Mouse (Mus musculus): ENCODE measurements around the gene Skap2. TPM values are rescaled to one million over a fixed set of nuclear protein-coding genes. Genes with fewer than 3 reads are reported as not detected.

Skap2 gene
- polyA plus RNA-seq, 1 experiment: 13.3 TPM

DNA sequence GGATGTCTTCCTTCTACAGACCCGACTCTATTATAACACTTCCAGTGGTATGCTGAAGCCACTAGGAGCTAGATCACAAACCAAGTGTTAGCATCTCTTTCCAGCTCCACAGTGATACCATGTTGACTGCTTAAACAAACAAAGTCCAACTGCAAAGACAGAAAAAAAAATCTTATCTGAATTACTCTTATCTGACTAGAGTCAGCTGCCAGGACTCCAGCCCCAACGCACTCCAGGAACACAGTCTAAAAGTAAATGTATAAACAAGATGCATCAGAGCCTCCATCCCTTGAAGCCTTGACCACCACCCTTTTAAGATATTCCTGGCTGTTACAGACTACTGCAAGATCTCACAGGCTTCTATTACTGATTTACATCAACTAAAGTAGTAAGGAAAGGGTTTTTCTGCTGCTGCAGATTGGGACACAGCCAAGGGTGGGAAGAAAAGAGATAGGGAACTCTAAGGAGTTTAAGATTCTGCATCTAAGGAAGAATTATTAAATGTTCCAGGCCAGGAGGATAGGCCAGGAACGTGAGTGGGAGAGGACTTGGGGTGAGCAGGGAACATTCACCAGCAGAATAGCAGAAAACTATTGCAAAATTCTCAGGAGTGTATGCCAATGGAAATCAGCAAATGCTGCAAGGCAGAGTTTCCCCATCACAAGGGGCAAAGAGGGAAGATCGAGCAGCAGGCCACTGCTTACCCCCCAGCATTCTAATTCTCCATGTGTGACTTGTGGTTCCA, 56.1 kb downstream of the Skap2 start:
- TF ChIP-seq MYOG (IDR thresholded peaks at IDR 0.05; ENCODE audit: control insufficient read depth, extremely low read depth, insufficient read length) (no peak), FOSL1 (IDR thresholded peaks at IDR 0.05; ENCODE audit: insufficient read depth, low read length, poor library complexity, severe bottlenecking) (no peak), USF1 (IDR thresholded peaks at IDR 0.05; ENCODE audit: low read depth) (no peak), CEBPB (IDR thresholded peaks at IDR 0.05; ENCODE audit: low read depth) (no peak), CTCF (IDR thresholded peaks at IDR 0.05; ENCODE audit: control insufficient read depth, insufficient read depth, insufficient read length) (no peak), MYOD1 (IDR thresholded peaks at IDR 0.05; ENCODE audit: control insufficient read depth, insufficient read length, low read depth) (no peak), MAX (IDR thresholded peaks at IDR 0.05) (no peak)

DNA sequence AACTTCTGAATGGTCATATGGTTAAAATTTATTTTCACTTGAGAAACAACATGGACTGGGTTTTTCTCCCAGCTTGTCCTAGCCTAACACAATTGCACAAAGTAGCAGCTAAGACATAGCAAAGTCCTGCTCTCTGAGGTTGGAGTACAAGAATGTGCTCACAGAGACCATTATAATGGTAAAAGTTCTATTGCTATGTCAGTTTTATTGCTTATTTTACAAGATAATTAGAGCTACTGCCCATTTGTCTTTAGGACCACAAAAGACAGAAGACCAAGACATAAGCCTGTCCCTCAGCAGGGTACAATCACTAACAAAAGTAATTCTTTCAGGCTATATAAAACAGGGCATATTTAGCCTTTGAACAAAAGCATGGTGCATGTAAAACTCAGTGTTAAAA, 64.7 kb downstream of the Skap2 start:
- no peaks in the 10 kb centered on the region for H3K27me3 ChIP-seq (ENCODE audit: control insufficient read depth, insufficient read depth, insufficient read length)
- TF ChIP-seq CEBPB (IDR thresholded peaks at IDR 0.05; ENCODE audit: low read depth): no peak
- no peak for TF ChIP-seq USF1 (IDR thresholded peaks at IDR 0.05; ENCODE audit: low read depth)
- TF ChIP-seq CTCF (IDR thresholded peaks at IDR 0.05; ENCODE audit: control insufficient read depth, insufficient read depth, insufficient read length): no peak
- no peak for TF ChIP-seq FOSL1 (IDR thresholded peaks at IDR 0.05; ENCODE audit: insufficient read depth, low read length, poor library complexity, severe bottlenecking)
- no peak for TF ChIP-seq MYOG (IDR thresholded peaks at IDR 0.05; ENCODE audit: control insufficient read depth, extremely low read depth, insufficient read length)
- no peak for TF ChIP-seq MAX (IDR thresholded peaks at IDR 0.05)
- no peak for TF ChIP-seq MYOD1 (IDR thresholded peaks at IDR 0.05; ENCODE audit: control insufficient read depth, insufficient read length, low read depth)
- H3K4me3 ChIP-seq (ENCODE audit: insufficient read depth, poor library complexity, severe bottlenecking): no peak overlapping the region
- H3K79me3 ChIP-seq (ENCODE audit: low read depth): no peaks in the 10 kb centered on the region
- no peak overlapping the region for H3ac ChIP-seq (ENCODE audit: control insufficient read depth, insufficient read length, low read depth)
- H3K79me2 ChIP-seq (ENCODE audit: control insufficient read depth, insufficient read depth): no peaks in the 10 kb centered on the region
- no peaks in the 10 kb centered on the region for H3K36me3 ChIP-seq (ENCODE audit: control insufficient read depth, insufficient read depth)

More for the DNA sequence above, 56.1 kb downstream of the Skap2 start:
- Histone ChIP-seq H3ac (ENCODE audit: control insufficient read depth, insufficient read length, low read depth) (no peak overlapping the region), H3K36me3 (ENCODE audit: control insufficient read depth, insufficient read depth) (no peaks in the 10 kb centered on the region), H3K79me2 (ENCODE audit: control insufficient read depth, insufficient read depth) (no peaks in the 10 kb centered on the region), H3K4me3 (ENCODE audit: insufficient read depth, poor library complexity, severe bottlenecking) (no peak overlapping the region), H3K27me3 (ENCODE audit: control insufficient read depth, insufficient read depth, insufficient read length) (no peaks in the 10 kb centered on the region), H3K79me3 (ENCODE audit: low read depth) (no peaks in the 10 kb centered on the region)

DNA sequence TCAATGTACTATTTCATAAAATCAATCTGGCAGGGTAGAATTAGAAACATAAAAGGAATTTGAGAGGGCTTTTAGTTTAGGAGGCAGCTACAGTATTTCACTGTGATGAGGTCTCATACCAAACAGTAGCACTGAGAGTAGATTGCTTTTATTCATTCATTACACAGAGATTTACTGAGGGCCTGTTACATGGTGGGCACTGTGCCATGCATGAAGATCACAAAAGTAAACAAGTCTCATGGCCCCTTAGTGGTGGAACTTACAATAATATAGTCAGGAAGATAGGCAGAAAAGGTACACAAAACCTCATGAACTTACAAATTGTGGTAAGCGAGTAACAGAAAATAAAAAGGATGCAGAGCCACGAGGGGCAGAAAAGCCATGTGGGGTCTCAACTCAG, 67.4 kb downstream of the Skap2 start:
- Histone ChIP-seq H3K4me3 (ENCODE audit: insufficient read depth, poor library complexity, severe bottlenecking) (no peak overlapping the region), H3K79me3 (ENCODE audit: low read depth) (no peaks in the 10 kb centered on the region), H3K36me3 (ENCODE audit: control insufficient read depth, insufficient read depth) (no peaks in the 10 kb centered on the region), H3ac (ENCODE audit: control insufficient read depth, insufficient read length, low read depth) (no peak overlapping the region), H3K27me3 (ENCODE audit: control insufficient read depth, insufficient read depth, insufficient read length) (no peaks in the 10 kb centered on the region), H3K79me2 (ENCODE audit: control insufficient read depth, insufficient read depth) (no peaks in the 10 kb centered on the region)
- TF ChIP-seq CEBPB (IDR thresholded peaks at IDR 0.05; ENCODE audit: low read depth): no peak
- TF ChIP-seq USF1 (IDR thresholded peaks at IDR 0.05; ENCODE audit: low read depth): no peak
- no peak for TF ChIP-seq MAX (IDR thresholded peaks at IDR 0.05)
- TF ChIP-seq MYOG (IDR thresholded peaks at IDR 0.05; ENCODE audit: control insufficient read depth, extremely low read depth, insufficient read length): no peak
- TF ChIP-seq MYOD1 (IDR thresholded peaks at IDR 0.05; ENCODE audit: control insufficient read depth, insufficient read length, low read depth): no peak
- TF ChIP-seq CTCF (IDR thresholded peaks at IDR 0.05; ENCODE audit: control insufficient read depth, insufficient read depth, insufficient read length): no peak
- no peak for TF ChIP-seq FOSL1 (IDR thresholded peaks at IDR 0.05; ENCODE audit: insufficient read depth, low read length, poor library complexity, severe bottlenecking)

DNA sequence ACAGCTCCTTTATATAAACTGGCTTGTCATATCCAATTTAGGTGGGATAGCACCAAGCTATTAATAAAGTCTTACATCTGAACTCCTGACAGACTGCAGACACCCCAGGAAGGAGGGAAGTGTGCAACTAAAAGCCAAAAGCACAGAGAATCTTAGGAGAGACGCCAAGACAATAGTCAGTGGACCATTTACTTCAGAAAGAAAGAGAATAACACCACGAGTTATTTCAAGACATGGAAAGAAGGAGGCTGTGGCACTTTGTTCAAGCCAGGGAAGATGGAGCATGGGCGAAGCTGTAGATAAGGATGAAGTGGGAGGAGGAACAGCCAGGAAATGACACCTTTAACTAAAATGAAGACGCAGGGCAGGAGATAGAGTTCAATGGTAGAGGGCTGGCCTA, 78.4 kb downstream of the Skap2 start:
- Histone ChIP-seq H3K79me3 (ENCODE audit: low read depth) (no peaks in the 10 kb centered on the region), H3K79me2 (ENCODE audit: control insufficient read depth, insufficient read depth) (no peaks in the 10 kb centered on the region), H3K27me3 (ENCODE audit: control insufficient read depth, insufficient read depth, insufficient read length) (no peaks in the 10 kb centered on the region), H3K36me3 (ENCODE audit: control insufficient read depth, insufficient read depth) (no peaks in the 10 kb centered on the region), H3ac (ENCODE audit: control insufficient read depth, insufficient read length, low read depth) (no peak overlapping the region), H3K4me3 (ENCODE audit: insufficient read depth, poor library complexity, severe bottlenecking) (no peak overlapping the region)
- TF ChIP-seq MYOD1 (IDR thresholded peaks at IDR 0.05; ENCODE audit: control insufficient read depth, insufficient read length, low read depth) (no peak), FOSL1 (IDR thresholded peaks at IDR 0.05; ENCODE audit: insufficient read depth, low read length, poor library complexity, severe bottlenecking) (no peak), USF1 (IDR thresholded peaks at IDR 0.05; ENCODE audit: low read depth) (no peak), MAX (IDR thresholded peaks at IDR 0.05) (no peak), MYOG (IDR thresholded peaks at IDR 0.05; ENCODE audit: control insufficient read depth, extremely low read depth, insufficient read length) (no peak), CEBPB (IDR thresholded peaks at IDR 0.05; ENCODE audit: low read depth) (no peak), CTCF (IDR thresholded peaks at IDR 0.05; ENCODE audit: control insufficient read depth, insufficient read depth, insufficient read length) (no peak)

DNA sequence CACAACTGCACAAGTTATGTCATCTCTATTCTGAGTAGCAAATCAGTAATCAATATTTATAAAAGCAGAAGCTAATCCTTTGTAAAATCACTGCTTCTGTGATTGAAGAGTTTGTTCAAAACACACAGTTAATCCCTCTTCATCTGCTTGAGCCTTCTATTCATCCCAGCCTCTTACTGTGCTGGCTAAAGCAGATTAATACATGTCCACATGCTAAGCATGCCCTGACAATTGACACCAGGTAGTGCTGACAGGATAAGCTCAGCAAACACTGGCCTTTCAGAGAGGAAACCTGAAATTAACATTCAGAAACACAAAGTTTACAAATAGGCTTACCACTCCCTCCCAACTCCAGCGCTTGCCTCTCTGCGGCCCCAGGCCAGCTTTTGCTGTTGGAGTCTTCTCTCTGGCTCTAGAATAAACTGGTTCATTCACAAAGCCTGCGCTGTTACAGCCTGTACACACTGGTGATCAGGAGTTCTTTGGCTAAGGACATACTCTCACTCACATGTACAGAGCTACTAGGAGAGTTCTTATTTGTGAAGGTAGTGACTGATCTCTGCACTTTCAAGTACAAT, 79.2 kb downstream of the Skap2 start:
- no peak overlapping the region for H3K4me3 ChIP-seq (ENCODE audit: insufficient read depth, poor library complexity, severe bottlenecking)
- H3ac ChIP-seq (ENCODE audit: control insufficient read depth, insufficient read length, low read depth): no peak overlapping the region

More for the DNA sequence above, 79.2 kb downstream of the Skap2 start:
- no peaks in the 10 kb centered on the region for H3K79me3 ChIP-seq (ENCODE audit: low read depth)
- TF ChIP-seq CEBPB (IDR thresholded peaks at IDR 0.05; ENCODE audit: low read depth) (no peak), USF1 (IDR thresholded peaks at IDR 0.05; ENCODE audit: low read depth) (no peak), MYOG (IDR thresholded peaks at IDR 0.05; ENCODE audit: control insufficient read depth, extremely low read depth, insufficient read length) (no peak), FOSL1 (IDR thresholded peaks at IDR 0.05; ENCODE audit: insufficient read depth, low read length, poor library complexity, severe bottlenecking) (no peak), MAX (IDR thresholded peaks at IDR 0.05) (no peak), MYOD1 (IDR thresholded peaks at IDR 0.05; ENCODE audit: control insufficient read depth, insufficient read length, low read depth) (no peak), CTCF (IDR thresholded peaks at IDR 0.05; ENCODE audit: control insufficient read depth, insufficient read depth, insufficient read length) (no peak)
- no peaks in the 10 kb centered on the region for H3K79me2 ChIP-seq (ENCODE audit: control insufficient read depth, insufficient read depth)
- no peaks in the 10 kb centered on the region for H3K36me3 ChIP-seq (ENCODE audit: control insufficient read depth, insufficient read depth)
- no peaks in the 10 kb centered on the region for H3K27me3 ChIP-seq (ENCODE audit: control insufficient read depth, insufficient read depth, insufficient read length)
